Mouse (Mus musculus) kidney, postnatal 0 days (tissue): ENCODE measurements around the gene Rwdd1. TPM values are rescaled to one million over a fixed set of nuclear protein-coding genes. Genes with fewer than 3 reads are reported as not detected.

Experiments used
- ATAC-seq: fragments of 200-750 bp; cut with Nextera tagmentation; replicated peaks from 2 replicates; pipeline ENCODE4 v1.8.0; 2017; ENCODE audit warnings: low read depth, moderate number of reproducible peaks, moderate TSS enrichment, moderate library complexity; ENCODE audit not compliant: low FRiP score
- DNase-seq: peaks from one replicate; pipeline ENCODE4 v3.0.0-alpha.2; 2016; ENCODE audit warnings: low spot score
- H3K27ac ChIP-seq: fragments of 300-500 bp; sonication (generic); 2 replicates; pipeline ENCODE4 v1.5.1; 2014; ENCODE audit warnings: mild to moderate bottlenecking
- H3K27me3 ChIP-seq: fragments of 300-500 bp; sonication (generic); 2 replicates; pipeline ENCODE4 v1.6.1; 2014; ENCODE audit warnings: low read length, mixed read lengths; ENCODE audit not compliant: insufficient read depth
- H3K36me3 ChIP-seq: fragments of 300-500 bp; sonication (generic); 2 replicates; pipeline ENCODE4 v1.6.1; 2014; ENCODE audit warnings: low read length, mixed read lengths; ENCODE audit not compliant: insufficient read depth
- H3K4me1 ChIP-seq: fragments of 300-500 bp; sonication (generic); replicated peaks from 2 replicates; pipeline ENCODE4 v1.6.1; 2014; ENCODE audit warnings: antibody characterized with exemption, low read length, mixed read lengths; ENCODE audit not compliant: insufficient read depth
- H3K4me2 ChIP-seq: fragments of 300-500 bp; sonication (generic); 2 replicates; pipeline ENCODE4 v1.6.1; 2014; ENCODE audit warnings: mild to moderate bottlenecking, low read length, moderate library complexity, mixed read lengths
- H3K4me3 ChIP-seq: fragments of 300-500 bp; sonication (generic); replicated peaks from 2 replicates; pipeline ENCODE4 v1.5.1; 2014; ENCODE audit warnings: low read depth, low read length
- H3K9ac ChIP-seq: fragments of 300-500 bp; sonication (generic); 2 replicates; pipeline ENCODE4 v1.6.1; 2014; ENCODE audit warnings: low read depth, low read length
- H3K9me3 ChIP-seq: fragments of 300-500 bp; sonication (generic); replicated peaks from 2 replicates; pipeline ENCODE4 v1.6.1; 2016; ENCODE audit warnings: low read length, inconsistent platforms, mixed read lengths
- CTCF ChIP-seq: IDR thresholded peaks from 2 replicates; pipeline ENCODE4 v1.5.1; 2016; ENCODE audit warnings: antibody characterized with exemption, low read depth, mild to moderate bottlenecking, moderate library complexity
- WGBS: fragments of 180-500 bp; shearing (Covaris S2); extraction: QIAGEN DNeasy Blood & Tissue Kit; methylation state at CpG from one replicate; pipeline ENCODE4 v1.1.7; 2014; 5-methylcytosine and 5-hydroxymethylcytosine counted together
- polyA plus RNA-seq: library from polyadenylated mRNA; unstranded; fragments of >200 nt; fragmentation: Nextera tagmentation; extraction: Ambion mirVana; gene quantifications from 2 replicates; pipeline ENCODE4 v1.2.1, GENCODE M21; 2015

Rwdd1 gene
- polyA plus RNA-seq, 1 experiment from 2014 or later: 147 TPM

- H3K9me3 ChIP-seq: no peaks in the 10 kb centered on the region
- peak; percentile 99 for TF ChIP-seq CTCF
- ATAC-seq (no peak; the same call in 1 of the 2 replicates), DNase-seq (peak; percentile 91)
- no peaks in the 10 kb centered on the region for H3K27me3 ChIP-seq
- no peak overlapping the region for H3K27ac ChIP-seq
- no peak overlapping the region for H3K9ac ChIP-seq
- no peaks in the 10 kb centered on the region for H3K4me1 ChIP-seq
- no peak overlapping the region for H3K4me2 ChIP-seq
- 0 out of 2 replicates have a peak, but pooled peaks cover under 1% of the 10 kb centered on the region for H3K36me3 ChIP-seq
- WGBS: 21% methylated on average over 4 of the region's 4 CpGs
- H3K4me3 ChIP-seq: no peak overlapping the region
Measured at GRCm38 (mm10) chr10:33986771-33987170, 32.7 kb downstream of the Rwdd1 start.

GRCm38 (mm10) chr10:33974781-33975494 is 44.5 kb downstream of the Rwdd1 start:
- Histone ChIP-seq H3K4me1 (no peaks in the 10 kb centered on the region), H3K4me2 (no peak overlapping the region), H3K9ac (no peak overlapping the region), H3K27ac (no peak overlapping the region), H3K9me3 (0 out of 2 replicates have a peak, but pooled peaks cover 2% of the 10 kb centered on the region), H3K27me3 (no peaks in the 10 kb centered on the region), H3K36me3 (no peaks in the 10 kb centered on the region), H3K4me3 (no peak overlapping the region)
- TF ChIP-seq CTCF: no peak
- DNase-seq (no peak), ATAC-seq (no peak)
- 87% methylated on average over 7 of the region's 7 CpGs for WGBS

DNA sequence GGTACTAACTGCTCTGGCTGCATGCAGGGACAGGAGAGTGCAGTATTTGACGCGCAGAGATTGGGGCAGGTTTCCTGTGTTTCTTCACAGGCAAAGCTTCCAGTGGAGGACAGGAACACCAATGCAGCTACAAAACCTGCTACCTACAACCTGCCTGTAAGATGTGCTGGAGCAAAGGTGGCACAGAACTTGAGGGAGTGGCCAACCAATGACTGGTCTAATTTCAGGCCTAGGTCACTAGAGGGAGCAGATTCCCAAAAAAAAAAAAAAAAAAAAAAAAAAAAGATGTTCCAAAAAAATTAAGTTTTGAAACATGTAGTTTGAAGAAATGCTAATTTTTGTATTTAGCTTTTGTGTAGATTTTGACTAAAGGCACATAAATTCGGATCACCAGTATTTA is 66.9 kb downstream of the Rwdd1 start:
- no peak for ATAC-seq
- no peak for DNase-seq

GRCm38 (mm10) chr10:33950803-33951583 is 68.4 kb downstream of the Rwdd1 start, which contains the start of gene Zup1:
Gene Zup1, minus strand, starts transcription at chr10:33951269.
- Histone ChIP-seq H3K9ac (peak within 1 kb of the TSS; percentile 91), H3K27me3 (no peaks in the 10 kb centered on the region), H3K4me2 (peak within 1 kb of the TSS; percentile 75), H3K4me1 (0 out of 2 replicates have a peak, but pooled peaks cover 4% of the 10 kb centered on the region), H3K27ac (peak within 1 kb of the TSS; percentile 83), H3K36me3 (no peaks in the 10 kb centered on the region), H3K4me3 (peak within 1 kb of the TSS; percentile 74), H3K9me3 (no peaks in the 10 kb centered on the region)
- 0 out of 2 replicates have a peak, but pooled peaks have one; percentile 1 for TF ChIP-seq CTCF
- ATAC-seq: peak; percentile 96
- WGBS: 2% methylated on average over 42 of the region's 42 CpGs
- DNase-seq: peak; percentile 96

More for the DNA sequence above, 66.9 kb downstream of the Rwdd1 start:
- H3K9me3 ChIP-seq: no peaks in the 10 kb centered on the region
- TF ChIP-seq CTCF: no peak
- 70% methylated on average over 3 of the region's 3 CpGs for WGBS
- H3K4me3 ChIP-seq: no peak overlapping the region
- 0 out of 2 replicates have a peak, but pooled peaks cover 4% of the 10 kb centered on the region for H3K4me1 ChIP-seq
- no peak overlapping the region for H3K27ac ChIP-seq
- no peak overlapping the region for H3K9ac ChIP-seq
- H3K4me2 ChIP-seq: no peak overlapping the region
- no peaks in the 10 kb centered on the region for H3K36me3 ChIP-seq
- H3K27me3 ChIP-seq: no peaks in the 10 kb centered on the region

Other genes with a start within 250 kb of the Rwdd1 start
- gene Sult3a2, start 232.9 kb downstream of the Rwdd1 start, polyA plus RNA-seq: not detected in 2 replicates
- not detected in 2 replicates for gene Sult3a1, start 161.9 kb downstream of the Rwdd1 start, polyA plus RNA-seq
- 0.08 and 0.16 TPM in 2 replicates for gene Rsph4a, start 114.5 kb downstream of the Rwdd1 start, polyA plus RNA-seq
- gene Zup1, start 68.4 kb downstream of the Rwdd1 start, polyA plus RNA-seq: 15.4 and 15.5 TPM in 2 replicates
- not detected in 2 replicates for gene Trappc3l, start 18.0 kb upstream of the Rwdd1 start, polyA plus RNA-seq
- gene Calhm4, start 24.7 kb upstream of the Rwdd1 start, polyA plus RNA-seq: not detected in 2 replicates
- 0.56 and 0.57 TPM in 2 replicates for gene Calhm5, start 76.9 kb upstream of the Rwdd1 start, polyA plus RNA-seq
- 0.94 and 1.3 TPM in 2 replicates for gene Calhm6, start 108.4 kb upstream of the Rwdd1 start, polyA plus RNA-seq
- 17.4 and 19.1 TPM in 2 replicates for gene Dse, start 188.1 kb upstream of the Rwdd1 start, polyA plus RNA-seq